Mouse (Mus musculus): ENCODE data around the gene Cldn13. TPM values are rescaled to one million over a fixed set of nuclear protein-coding genes. Genes with fewer than 3 reads are reported as not detected.

The Cldn13 gene
- polyA plus RNA-seq, 1 experiment from 2014 or later, result 0.45 TPM

Other genes with a start within 250 kb of the Cldn13 start
- gene Limk1, start 226.9 kb downstream of the Cldn13 start, polyA plus RNA-seq (2015; fragmentation: Nextera tagmentation; extraction: Ambion mirVana), result 8.4 and 9.0 TPM in 2 replicates
- 49.7 and 53.8 TPM in 2 replicates for gene Eln, start 168.2 kb downstream of the Cldn13 start, polyA plus RNA-seq (2015; fragmentation: Nextera tagmentation; extraction: Ambion mirVana)
- gene Tmem270, start 8.8 kb downstream of the Cldn13 start, polyA plus RNA-seq (2015; fragmentation: Nextera tagmentation; extraction: Ambion mirVana), result not detected in 2 replicates
- gene Mettl27, start 16.8 kb upstream of the Cldn13 start, polyA plus RNA-seq (2015; fragmentation: Nextera tagmentation; extraction: Ambion mirVana), result 19.9 and 21.7 TPM in 2 replicates
- gene Cldn4, start 31.4 kb upstream of the Cldn13 start, polyA plus RNA-seq (2015; fragmentation: Nextera tagmentation; extraction: Ambion mirVana), result 16.7 and 18.9 TPM in 2 replicates
- gene Cldn3, start 70.7 kb upstream of the Cldn13 start, polyA plus RNA-seq (2015; fragmentation: Nextera tagmentation; extraction: Ambion mirVana), result 8.1 and 8.4 TPM in 2 replicates
- gene Abhd11, start 93.6 kb upstream of the Cldn13 start, polyA plus RNA-seq (2015; fragmentation: Nextera tagmentation; extraction: Ambion mirVana), result 51.7 and 55.1 TPM in 2 replicates
- 11.7 and 13.1 TPM in 2 replicates for gene Stx1a, start 108.0 kb upstream of the Cldn13 start, polyA plus RNA-seq (2015; fragmentation: Nextera tagmentation; extraction: Ambion mirVana)
- gene Dnajc30, start 148.7 kb upstream of the Cldn13 start, polyA plus RNA-seq (2015; fragmentation: Nextera tagmentation; extraction: Ambion mirVana), result 35.5 and 35.7 TPM in 2 replicates
- 143 and 145 TPM in 2 replicates for gene Bud23, start 149.4 kb upstream of the Cldn13 start, polyA plus RNA-seq (2015; fragmentation: Nextera tagmentation; extraction: Ambion mirVana)
- 12.7 and 15.1 TPM in 2 replicates for gene Vps37d, start 162.7 kb upstream of the Cldn13 start, polyA plus RNA-seq (2015; fragmentation: Nextera tagmentation; extraction: Ambion mirVana)
- 1.6 and 2.2 TPM in 2 replicates for gene Mlxipl, start 174.4 kb upstream of the Cldn13 start, polyA plus RNA-seq (2015; fragmentation: Nextera tagmentation; extraction: Ambion mirVana)
- gene Tbl2, start 234.1 kb upstream of the Cldn13 start, polyA plus RNA-seq (2015; fragmentation: Nextera tagmentation; extraction: Ambion mirVana), result 29.0 and 32.5 TPM in 2 replicates

All from limb, embryonic 13.5 days (tissue).